Mouse (Mus musculus): ENCODE measurements around the gene Aimp2.

Gene Aimp2

GRCm38 (mm10) chr5:143897635-143898330 lies 11.9 kb downstream of the Aimp2 start, which contains the start of gene Ankrd61:
Gene Ankrd61, minus strand, starts transcription at chr5:143897685.
- DNase-seq, result no peak

GRCm38 (mm10) chr5:143893396-143893795 lies 16.3 kb downstream of the Aimp2 start:
- peak; percentile 7 for DNase-seq

- no peak for DNase-seq
Observed at GRCm38 (mm10) chr5:143892255-143892886, 17.3 kb downstream of the Aimp2 start.

GRCm38 (mm10) chr5:143890741-143891140 lies 18.9 kb downstream of the Aimp2 start:
- DNase-seq, result no peak

DNA sequence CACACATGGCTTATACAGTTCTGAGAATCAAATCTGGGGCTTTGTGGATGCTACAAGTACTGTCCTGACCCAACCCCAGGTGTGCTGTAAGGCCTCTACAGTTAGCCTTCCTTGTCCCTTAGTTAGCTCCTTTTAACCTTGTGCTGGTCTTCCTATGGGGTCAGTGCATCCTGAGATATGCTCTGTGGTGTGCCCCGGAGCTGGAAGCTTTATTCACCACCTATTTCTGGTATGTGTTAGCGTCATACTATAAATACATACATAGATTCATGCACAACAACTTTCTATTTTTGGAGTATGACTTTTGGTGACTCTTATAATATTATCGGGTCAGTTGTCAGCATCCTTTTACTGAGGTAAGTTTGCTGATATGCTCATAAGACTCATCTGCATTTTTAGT lies 24.4 kb downstream of the Aimp2 start:
- DNase-seq, result no peak

DNA sequence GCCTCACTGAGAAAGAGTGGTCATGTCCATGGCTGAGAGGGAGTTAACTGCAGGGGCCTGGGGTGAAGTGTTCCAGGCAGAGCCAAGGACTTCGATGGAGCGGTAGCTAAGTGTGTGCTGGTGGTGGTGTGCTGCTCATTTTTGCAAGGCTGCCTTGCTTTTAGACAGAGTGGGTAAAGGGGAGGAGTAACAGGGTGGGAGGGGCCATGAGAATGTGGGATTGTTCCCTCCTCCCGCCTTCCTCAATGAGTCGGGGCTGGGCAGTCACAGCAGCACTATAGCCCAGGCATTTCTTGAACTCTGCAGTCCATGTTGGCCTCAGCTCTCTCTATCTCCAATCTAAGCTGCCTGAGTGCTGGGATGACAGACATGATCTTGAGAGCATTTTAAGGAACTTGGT lies 35.1 kb downstream of the Aimp2 start:
- no peak for DNase-seq

DNA sequence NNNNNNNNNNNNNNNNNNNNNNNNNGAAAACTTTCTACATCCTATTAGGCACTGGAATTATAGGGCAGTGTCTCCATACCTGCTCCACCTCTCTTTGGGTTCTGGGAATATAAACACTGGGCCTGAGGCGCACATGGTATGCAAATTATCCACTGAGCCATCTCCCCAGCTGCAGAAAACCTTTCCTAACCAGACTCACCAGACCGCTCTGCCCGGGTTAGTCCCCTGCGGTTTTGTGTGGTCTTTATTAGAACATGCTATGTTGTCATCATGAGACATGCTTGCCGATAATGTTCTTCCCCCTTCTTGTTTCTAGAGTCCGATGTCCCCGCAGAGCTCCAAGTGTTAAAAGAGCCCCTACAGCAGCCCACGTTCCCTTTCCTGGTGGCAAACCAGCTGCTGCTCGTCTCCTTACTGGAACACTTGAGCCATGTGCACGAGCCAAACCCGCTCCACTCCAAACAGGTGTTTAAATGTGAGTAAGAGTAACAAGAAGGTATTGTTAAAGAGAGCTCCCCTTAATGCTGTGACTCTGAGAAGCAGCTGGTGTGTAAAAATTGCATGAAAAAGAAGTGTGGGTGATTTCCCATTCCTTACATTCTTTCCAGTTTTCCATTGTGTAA lies 38.0 kb downstream of the Aimp2 start:
- DNase-seq, result no peak
